Mouse (Mus musculus) layer of hippocampus, adult 2 months (tissue): ENCODE measurements at regions not wholly inside any gene's neighbourhood (a gene's known extent, or its start where the extent isn't known, plus 50 kb on each side); places are given as distances from the start of the nearest gene placed in this dataset.
A peak's percentile ranks its signal among the peaks of the same experiment; 100 is the strongest.

Experiments
- DNase-seq, 2 experiments: peaks; one replicate each; pipeline ENCODE4 v3.0.0; 2022; ENCODE audit warnings: low spot score in 2 of 2
- H3K27ac ChIP-seq: fragments of 200-600 bp; 2 replicates; pipeline ENCODE4 v1.8.1; 2022
- H3K4me3 ChIP-seq: fragments of 200-600 bp; 2 replicates; pipeline ENCODE4 v1.8.1; 2022; ENCODE audit warnings: mild to moderate bottlenecking
- CTCF ChIP-seq: fragments of 200-600 bp; conservative IDR thresholded peaks from 2 replicates; pipeline ENCODE4 v1.8.1; 2022; ENCODE audit warnings: antibody characterized with exemption, mild to moderate bottlenecking, moderate library complexity

DNA sequence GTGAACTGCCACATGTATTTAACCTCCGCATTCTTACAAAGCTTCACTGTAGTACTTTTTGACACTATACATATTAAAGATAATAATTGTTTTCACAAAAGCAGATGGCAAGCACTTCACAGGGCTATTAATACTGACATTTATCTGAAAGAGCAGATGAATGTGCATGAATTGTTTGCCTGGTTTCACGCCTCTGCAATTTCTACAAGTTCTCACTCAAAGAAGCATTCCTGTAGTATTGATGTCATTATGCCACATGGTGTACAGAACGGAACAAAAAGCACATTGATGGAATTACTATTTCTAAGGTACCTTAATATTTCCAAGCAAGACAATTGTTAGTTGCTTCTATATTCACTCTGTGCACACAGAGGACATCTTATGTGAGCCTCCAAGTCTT lies 684.3 kb downstream of the Lrfn5 start:
- peak; percentile 17 to 39 for DNase-seq
- no peak for TF ChIP-seq CTCF
- H3K4me3 ChIP-seq: no peak overlapping the region
- no peak overlapping the region for H3K27ac ChIP-seq

DNA sequence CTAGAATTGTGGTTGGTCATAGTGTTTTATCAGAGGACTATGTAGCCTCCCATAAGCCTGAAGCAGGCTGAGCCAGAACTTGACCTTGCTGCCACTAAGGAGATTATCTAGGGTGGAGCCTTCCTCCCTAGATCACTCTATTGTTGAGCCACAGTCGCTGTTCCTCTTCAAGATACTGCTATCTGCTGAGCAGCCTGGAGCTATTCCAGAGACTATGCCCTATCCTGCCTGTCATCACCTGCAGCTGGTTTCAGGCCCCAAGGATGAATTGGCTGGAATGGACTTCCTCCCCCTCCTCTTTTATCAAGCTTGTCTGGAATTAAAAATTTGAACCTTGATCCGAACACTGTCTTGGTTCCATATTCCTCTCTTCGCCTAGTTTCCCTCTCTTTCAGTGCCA lies 709.9 kb downstream of the Lrfn5 start:
- DNase-seq: no peak
- H3K4me3 ChIP-seq: no peak overlapping the region
- TF ChIP-seq CTCF: no peak
- no peak overlapping the region for H3K27ac ChIP-seq
